Mouse (Mus musculus) midbrain, embryonic 10.5 days (tissue): ENCODE data around the gene Hist1h3e. TPM values are rescaled to one million over a fixed set of nuclear protein-coding genes. Genes with fewer than 3 reads are reported as not detected.

ENCODE experiments used
- DNase-seq: peaks from one replicate; pipeline ENCODE4 v3.0.0-alpha.2; 2017; ENCODE audit warnings: low spot score
- H3K27ac ChIP-seq: fragments of 300-500 bp; sonication (generic); replicated peaks from 2 replicates; pipeline ENCODE4 v1.5.1; 2016; ENCODE audit warnings: mild to moderate bottlenecking
- H3K27me3 ChIP-seq: fragments of 300-500 bp; sonication (generic); 2 replicates; pipeline ENCODE4 v1.6.1; 2016; ENCODE audit warnings: low read depth, mild to moderate bottlenecking; ENCODE audit not compliant: poor library complexity, severe bottlenecking
- H3K36me3 ChIP-seq: fragments of 300-500 bp; sonication (generic); 2 replicates; pipeline ENCODE4 v1.6.1; 2016; ENCODE audit warnings: mild to moderate bottlenecking, moderate library complexity
- H3K4me1 ChIP-seq: fragments of 300-500 bp; sonication (generic); 2 replicates; pipeline ENCODE4 v1.6.1; 2016
- H3K4me3 ChIP-seq: fragments of 300-500 bp; sonication (generic); 2 replicates; pipeline ENCODE4 v1.5.1; 2016; ENCODE audit warnings: mild to moderate bottlenecking, moderate library complexity
- H3K9me3 ChIP-seq: fragments of 300-500 bp; sonication (generic); replicated peaks from 2 replicates; pipeline ENCODE4 v1.6.1; 2016; ENCODE audit warnings: mild to moderate bottlenecking
- WGBS: fragments of 180-500 bp; shearing (Covaris S2); methylation state at CpG from one replicate; pipeline ENCODE4 v1.1.7; 2016; 5-methylcytosine and 5-hydroxymethylcytosine counted together
- microRNA-seq: library from miRNA; unstranded; fragments of <30 nt; microRNA quantifications from one replicate; pipeline ENCODE4, GENCODE M21; 2017
- polyA plus RNA-seq: library from polyadenylated mRNA; unstranded; fragments of >200 nt; fragmentation: Nextera tagmentation; extraction: Ambion mirVana; gene quantifications from 2 replicates; pipeline ENCODE4 v1.2.1, GENCODE M21; 2016

The Hist1h3e gene
- polyA plus RNA-seq, 1 experiment from 2014 or later, result 7.2 TPM

DNA sequence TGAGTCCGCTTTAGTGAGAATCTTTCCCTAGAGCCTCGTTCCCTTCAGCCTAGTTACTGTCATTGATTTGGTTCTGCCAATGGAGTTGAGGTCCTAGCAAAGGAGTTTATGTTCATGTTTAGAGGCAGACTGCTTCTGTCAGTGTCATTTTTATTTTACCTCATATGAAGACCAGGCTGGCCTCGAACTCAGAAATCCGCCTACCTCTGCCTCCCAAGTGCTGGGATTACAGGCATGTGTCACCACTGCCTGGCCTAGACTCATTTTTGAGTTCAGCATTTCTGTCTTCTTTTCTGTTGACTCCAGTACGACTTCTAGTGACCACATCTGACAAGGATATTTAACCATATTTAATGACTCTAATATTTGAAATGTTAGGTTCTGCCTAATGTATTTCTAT is 46.9 kb downstream of the Hist1h3e start:
- Histone ChIP-seq H3K27ac (no peak overlapping the region), H3K4me3 (0 out of 2 replicates have a peak overlapping the region, but pooled peaks have one; percentile 0), H3K36me3 (no peaks in the 10 kb centered on the region), H3K9me3 (no peaks in the 10 kb centered on the region), H3K4me1 (peaks cover 22% of the 10 kb centered on the region), H3K27me3 (no peaks in the 10 kb centered on the region)
- no peak for DNase-seq
- WGBS, result 66% methylated on average over 5 of the region's 5 CpGs

DNA sequence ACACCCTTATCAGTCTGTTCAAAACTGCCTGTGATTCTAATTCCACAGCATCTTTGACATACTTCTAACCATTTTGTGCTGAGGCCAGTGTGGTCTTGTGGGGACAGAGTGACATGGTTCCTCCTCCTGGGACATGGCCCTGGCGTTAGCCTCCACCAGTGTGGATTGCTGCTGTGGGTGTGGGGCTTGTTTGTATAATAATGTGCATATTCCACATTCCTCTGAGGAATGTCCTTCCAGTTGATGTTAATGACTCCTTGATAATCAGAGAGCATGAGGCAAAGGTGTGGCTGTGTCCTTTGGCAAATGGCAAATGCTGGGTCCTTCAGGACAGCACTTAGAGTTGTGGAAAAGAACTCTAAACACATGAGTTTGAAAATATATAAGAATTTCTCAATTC is 48.7 kb downstream of the Hist1h3e start:
- H3K27me3 ChIP-seq, result no peaks in the 10 kb centered on the region
- H3K9me3 ChIP-seq, result no peaks in the 10 kb centered on the region
- H3K27ac ChIP-seq, result no peak overlapping the region
- H3K4me3 ChIP-seq, result no peak overlapping the region
- peaks cover 21% of the 10 kb centered on the region for H3K4me1 ChIP-seq
- DNase-seq, result no peak
- 87% methylated on average over 1 of the region's 1 CpGs for WGBS
- H3K36me3 ChIP-seq, result no peaks in the 10 kb centered on the region

Small RNA genes within 50 kb of the gene (microRNA-seq; reads per million reads assigned to microRNA genes)
- gene Gm44297, result 0.90 reads per million
- gene Gm44359, result not detected
- gene Gm44394, result not detected
- 3.6 reads per million, percentile 6 among the genes with 10 or more reads in this experiment for gene n-TStga1

Other genes with a start within 250 kb of the Hist1h3e start
- gene Zfp322a, start 193.2 kb downstream of the Hist1h3e start, polyA plus RNA-seq, result 55.6 and 58.6 TPM in 2 replicates
- gene Abt1, start 138.5 kb downstream of the Hist1h3e start, polyA plus RNA-seq, result 14.3 and 14.7 TPM in 2 replicates
- gene Btn1a1, start 96.5 kb downstream of the Hist1h3e start, polyA plus RNA-seq, result 0.04 and 0.06 TPM in 2 replicates
- 0.26 and 0.38 TPM in 2 replicates for gene Btn2a2, start 73.5 kb downstream of the Hist1h3e start, polyA plus RNA-seq
- 2.0 and 4.1 TPM in 2 replicates for gene Hist1h4h, start 31.3 kb downstream of the Hist1h3e start, polyA plus RNA-seq
- 4.7 and 9.5 TPM in 2 replicates for gene Hist1h2af, start 28.5 kb downstream of the Hist1h3e start, polyA plus RNA-seq
- 5.5 and 5.6 TPM in 2 replicates for gene Hist1h3g, start 26.9 kb downstream of the Hist1h3e start, polyA plus RNA-seq
- gene Hist1h2bh, start 19.0 kb downstream of the Hist1h3e start, polyA plus RNA-seq, result 1.00 and 1.0 TPM in 2 replicates
- 1.1 and 1.5 TPM in 2 replicates for gene Hist1h3f, start 18.3 kb downstream of the Hist1h3e start, polyA plus RNA-seq
- gene Hist1h4f, start 10.7 kb downstream of the Hist1h3e start, polyA plus RNA-seq, result 1.7 TPM in 1 of 2 replicates, not detected in the other
- 0.58 and 0.63 TPM in 2 replicates for gene Hist1h1d, start 9.1 kb downstream of the Hist1h3e start, polyA plus RNA-seq
- 85.6 and 104 TPM in 2 replicates for gene Hist1h2ae, start 8.9 kb upstream of the Hist1h3e start, polyA plus RNA-seq
- gene Hist1h2bg, start 9.0 kb upstream of the Hist1h3e start, polyA plus RNA-seq, result 4.5 and 6.4 TPM in 2 replicates
- gene Hist1h2bf, start 11.8 kb upstream of the Hist1h3e start, polyA plus RNA-seq, result 3.8 TPM in 2 replicates
- gene Hist1h2ad, start 12.0 kb upstream of the Hist1h3e start, polyA plus RNA-seq, result 0.67 and 1.3 TPM in 2 replicates
- 6.2 and 10.8 TPM in 2 replicates for gene Hist1h3d, start 13.4 kb upstream of the Hist1h3e start, polyA plus RNA-seq
- 95.1 and 103 TPM in 2 replicates for gene Hist1h4d, start 19.2 kb upstream of the Hist1h3e start, polyA plus RNA-seq
- 3.1 and 3.2 TPM in 2 replicates for gene Hist1h2be, start 58.8 kb upstream of the Hist1h3e start, polyA plus RNA-seq
- 18.0 and 22.4 TPM in 2 replicates for gene Hist1h1e, start 60.2 kb upstream of the Hist1h3e start, polyA plus RNA-seq
- 1.3 TPM in 2 replicates for gene Hist1h2ac, start 121.6 kb upstream of the Hist1h3e start, polyA plus RNA-seq
- gene Hist1h2bc, start 121.8 kb upstream of the Hist1h3e start, polyA plus RNA-seq, result 22.1 and 23.9 TPM in 2 replicates
- gene Hist1h1t, start 133.4 kb upstream of the Hist1h3e start, polyA plus RNA-seq, result not detected in 2 replicates
- 4.9 and 5.1 TPM in 2 replicates for gene Hist1h4c, start 136.1 kb upstream of the Hist1h3e start, polyA plus RNA-seq
- 2.3 and 2.5 TPM in 2 replicates for gene Hfe, start 148.5 kb upstream of the Hist1h3e start, polyA plus RNA-seq
- 8.8 and 9.5 TPM in 2 replicates for gene Hist1h1c, start 176.4 kb upstream of the Hist1h3e start, polyA plus RNA-seq
- gene Hist1h3c, start 183.2 kb upstream of the Hist1h3e start, polyA plus RNA-seq, result 7.3 and 9.5 TPM in 2 replicates
- gene Hist1h2bb, start 184.4 kb upstream of the Hist1h3e start, polyA plus RNA-seq, result 2.3 and 2.4 TPM in 2 replicates
- gene Hist1h2ab, start 188.8 kb upstream of the Hist1h3e start, polyA plus RNA-seq, result 44.4 and 45.3 TPM in 2 replicates
- 8.1 and 11.3 TPM in 2 replicates for gene Hist1h3b, start 189.9 kb upstream of the Hist1h3e start, polyA plus RNA-seq
- gene Hist1h4b, start 194.6 kb upstream of the Hist1h3e start, polyA plus RNA-seq, result 4.9 and 6.9 TPM in 2 replicates
- gene Hist1h4a, start 198.9 kb upstream of the Hist1h3e start, polyA plus RNA-seq, result 0.42 TPM in 1 of 2 replicates, not detected in the other
- 3.6 and 3.9 TPM in 2 replicates for gene Hist1h3a, start 200.0 kb upstream of the Hist1h3e start, polyA plus RNA-seq
- 1.7 and 2.7 TPM in 2 replicates for gene Hist1h1a, start 201.3 kb upstream of the Hist1h3e start, polyA plus RNA-seq
- gene Trim38, start 207.5 kb upstream of the Hist1h3e start, polyA plus RNA-seq, result 0.20 TPM in 1 of 2 replicates, not detected in the other
- gene Slc17a2, start 244.6 kb upstream of the Hist1h3e start, polyA plus RNA-seq, result not detected in 2 replicates